Mouse (Mus musculus): ENCODE results near the gene Arl6ip4.

DNA sequence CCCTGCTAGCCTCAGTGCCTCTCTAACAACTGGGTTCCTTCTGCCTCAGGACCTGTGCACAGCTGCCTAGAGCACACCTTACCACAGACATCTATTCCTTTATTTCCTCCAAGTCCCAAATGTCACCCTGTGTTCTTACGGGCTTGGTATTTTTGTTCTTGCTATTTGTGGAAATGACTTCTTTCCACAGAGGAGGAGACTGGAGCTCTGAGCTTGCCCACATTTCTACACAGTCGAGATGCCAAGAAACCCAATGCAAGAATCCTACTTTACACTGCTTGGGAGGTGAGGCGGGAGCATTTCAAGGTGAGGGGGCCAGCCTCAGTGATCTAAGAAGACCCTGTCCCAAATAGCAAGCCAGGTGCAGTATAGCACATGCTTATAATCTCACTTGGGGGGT, 30.4 kb upstream of the Arl6ip4 start:
- TF ChIP-seq GATA1 (IDR thresholded peaks at IDR 0.05; ENCODE audit: borderline replicate concordance, low read length) (no peak), FLI1 (IDR thresholded peaks at IDR 0.05; ENCODE audit: low read length) (no peak)
